In the genomic region with DNA sequence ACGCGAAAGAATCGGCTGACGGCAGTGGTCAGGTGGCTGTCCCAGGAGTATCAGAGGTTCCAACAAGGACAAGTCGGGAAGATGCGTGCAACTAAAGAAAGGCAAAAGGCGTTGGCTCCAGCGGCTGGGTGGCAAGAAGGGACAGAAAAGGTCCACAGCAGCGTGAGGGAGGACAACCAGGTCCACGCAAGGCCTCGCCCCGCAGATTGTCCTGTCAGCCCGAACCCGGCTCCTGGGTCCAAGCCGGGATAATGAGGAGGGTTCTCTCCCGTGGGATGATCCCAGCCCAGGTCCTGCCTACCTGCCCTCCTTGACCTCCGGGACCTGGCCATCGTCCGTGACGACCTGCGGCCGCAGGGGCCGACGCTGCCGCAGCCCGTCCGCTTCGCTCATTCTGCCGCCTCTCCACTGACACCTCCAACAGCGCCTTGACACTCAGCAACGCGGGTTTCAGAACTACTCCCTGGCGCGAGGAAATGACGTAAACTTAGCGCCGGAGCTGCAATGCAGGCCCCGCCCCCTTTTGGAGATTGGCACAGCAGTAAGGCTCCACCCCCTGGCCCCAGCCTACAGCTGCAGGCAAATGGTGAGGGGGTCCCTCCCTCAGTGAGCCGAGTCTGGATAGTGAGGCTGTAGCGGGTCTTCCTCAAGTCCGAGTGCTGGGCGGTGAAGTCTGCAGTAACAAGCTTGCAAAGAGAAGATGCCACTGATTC, we compare ENCODE assay signal across 8 mouse cellular contexts. TPM values are rescaled to one million over a fixed set of nuclear protein-coding genes. Genes with fewer than 3 reads are reported as not detected.
DNase-seq lines count a peak whose midpoint lies in the region; ATAC-seq lines count a peak whose summit lies in the region.

TSS of gene Apmap (minus strand) at position 481 of the 713 bp plus-strand sequence.

- no peaks in the 10 kb centered on the region for H3K4me1 ChIP-seq in hindbrain, embryonic 11.5 days (replicated peaks; ENCODE audit: control insufficient read depth, insufficient read depth, low read length)

- WGBS in hindbrain, embryonic 11.5 days, result under 1% methylated on average over 42 of the region's 42 CpGs

- DNase-seq in MN1 (ENCODE audit: low spot score), result peak; percentile 96
- peak; percentile 96 for DNase-seq in cerebellum, adult 9-10 months
- DNase-seq in frontal cortex, adult 2 months (ENCODE audit: extremely low spot score in 1 of 2, low spot score in 1 of 2), result peak; percentile 96 to 99
- peak; percentile 98 for DNase-seq in hindbrain, embryonic 11.5 days (ENCODE audit: low spot score)
- peak; percentile 97 to 98 for DNase-seq in layer of hippocampus, postnatal 10 days (ENCODE audit: low spot score in 2 of 2)
- peak; percentile 98 for DNase-seq in lung, postnatal 10 days
- DNase-seq in ovary, postnatal 36 days (ENCODE audit: low spot score), result peak; percentile 94
- DNase-seq in thymus, postnatal 25 days, result peak; percentile 98

- H3K27ac ChIP-seq in hindbrain, embryonic 11.5 days (ENCODE audit: low read depth, low read length), result no peak within 1 kb of the TSS

- H3K4me2 ChIP-seq in hindbrain, embryonic 11.5 days (replicated peaks; ENCODE audit: low read depth, low read length), result peak within 1 kb of the TSS; percentile 84

- ATAC-seq in hindbrain, embryonic 11.5 days (ENCODE audit: low FRiP score), result peak; percentile 99

- H3K36me3 ChIP-seq in hindbrain, embryonic 11.5 days (ENCODE audit: control insufficient read depth, insufficient read depth, low read length), result no peaks in the 10 kb centered on the region

- H3K9me3 ChIP-seq in hindbrain, embryonic 11.5 days (ENCODE audit: control insufficient read depth, low read length), result no peaks in the 10 kb centered on the region

- H3K27me3 ChIP-seq in hindbrain, embryonic 11.5 days (ENCODE audit: control insufficient read depth, insufficient read depth, low read length), result no peaks in the 10 kb centered on the region

- peak within 1 kb of the TSS; percentile 78 for H3K9ac ChIP-seq in hindbrain, embryonic 11.5 days (ENCODE audit: low read depth, low read length)

- peak within 1 kb of the TSS; percentile 93 for H3K4me3 ChIP-seq in hindbrain, embryonic 11.5 days (ENCODE audit: low read depth, low read length)

RNA-seq across cellular contexts. Expression of gene Apmap, which starts in this region (rescaled TPM):
- 61.2 TPM in 2 replicates for polyA plus RNA-seq in frontal cortex, adult 2 months (2012; rRNA removed)
- 40.3 and 42.6 TPM in 2 replicates for polyA plus RNA-seq in hindbrain, embryonic 11.5 days (2014; fragmentation: Nextera tagmentation; extraction: Ambion mirVana)
- 10 to 100 TPM; 48.9 to 53.0 TPM for total RNA-seq in layer of hippocampus, postnatal 10 days (2021)
